Mouse (Mus musculus): ENCODE measurements at regions not wholly inside any gene's neighbourhood (a gene's known extent, or its start where the extent isn't known, plus 50 kb on each side); places are given as distances from the start of the nearest gene placed in this dataset.

DNA sequence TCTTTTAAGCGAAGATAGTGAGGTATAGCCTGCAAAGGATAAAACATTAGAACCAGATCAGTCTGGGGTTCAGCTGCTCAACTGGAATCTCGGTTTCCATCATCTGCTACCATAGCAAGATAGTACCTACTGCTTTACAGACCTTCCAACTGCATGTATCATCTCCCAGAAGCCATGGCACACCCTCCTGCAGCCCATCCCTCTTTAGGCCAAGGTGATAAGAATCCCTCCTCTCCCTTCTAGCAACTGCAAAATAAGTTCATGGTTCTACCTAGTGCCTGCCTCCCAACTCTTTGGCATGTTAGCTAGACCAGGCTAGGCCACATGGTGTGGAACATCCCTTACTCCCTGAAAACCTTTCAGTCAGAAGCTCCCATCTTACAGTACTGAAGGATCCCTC lies 52.4 kb upstream of the Picalm start:
- TF ChIP-seq CTCF (conservative IDR thresholded peaks at IDR 0.05; ENCODE audit: insufficient read depth, insufficient read length, low read depth, low read length) (no peak), POLR2A (IDR thresholded peaks at IDR 0.05; ENCODE audit: low read depth, low read length) (no peak)
